Mouse (Mus musculus) gastrocnemius, adult 8-10 months (tissue): ENCODE data around the gene 1190002N15Rik. TPM values are rescaled to one million over a fixed set of nuclear protein-coding genes. Genes with fewer than 3 reads are reported as not detected.

ENCODE experiments used
- DNase-seq, 2 experiments: peaks; one replicate each; pipeline ENCODE4 v3.0.0; 2022; ENCODE audit warnings: low spot score in 2 of 2
- total RNA-seq, 4 experiments: library from RNA; stranded (reverse); gene quantifications; 2 replicates each; pipeline ENCODE4 v1.2.4; 2022

Gene 1190002N15Rik
- total RNA-seq, 4 experiments from 2014 or later = 2.5 to 3.0 (median 2.9) TPM

DNA sequence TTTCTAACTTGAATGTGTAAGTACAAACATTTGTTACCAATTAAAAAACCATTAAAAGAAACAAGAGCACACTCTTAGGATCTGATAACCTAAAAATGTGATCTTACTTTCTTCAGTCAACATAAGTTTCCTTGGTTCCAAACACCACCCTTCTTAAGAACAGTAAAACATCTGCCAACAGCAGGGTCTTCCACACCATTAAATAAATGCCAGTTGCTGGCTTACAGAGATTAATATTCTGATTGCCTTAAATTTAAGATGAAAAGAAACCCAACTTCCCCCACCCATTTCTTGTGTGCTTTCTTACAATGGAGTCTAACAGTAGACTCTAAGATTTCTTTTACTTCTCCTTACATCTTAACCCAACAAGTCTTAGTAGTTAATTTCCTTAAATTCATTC is 7.9 kb downstream of the 1190002N15Rik start:
- DNase-seq = no peak

GRCm38 (mm10) chr9:94529146-94529746 is 8.6 kb downstream of the 1190002N15Rik start:
- DNase-seq = no peak

GRCm38 (mm10) chr9:94526473-94526872 is 11.4 kb downstream of the 1190002N15Rik start:
- DNase-seq = no peak

GRCm38 (mm10) chr9:94512246-94512645 is 25.6 kb downstream of the 1190002N15Rik start:
- no peak for DNase-seq

DNA sequence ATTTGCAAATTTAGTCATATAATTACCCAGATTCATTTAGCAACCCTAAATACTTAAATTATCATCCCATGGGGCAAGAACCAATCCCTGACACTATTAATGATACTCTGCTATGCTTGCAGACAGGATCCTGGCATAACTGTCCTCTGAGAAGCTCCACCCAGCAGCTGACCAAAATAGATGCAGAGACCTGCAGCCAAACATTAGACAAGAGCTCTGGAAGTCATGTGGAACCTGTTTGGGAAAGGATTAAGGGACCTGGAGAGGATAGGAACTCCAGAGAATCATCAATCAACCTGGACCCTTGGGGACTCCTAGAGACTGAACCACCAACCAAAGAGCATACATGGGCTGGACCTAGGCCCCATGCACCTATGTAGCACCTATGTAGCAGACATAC is 26.7 kb downstream of the 1190002N15Rik start:
- DNase-seq = no peak

DNA sequence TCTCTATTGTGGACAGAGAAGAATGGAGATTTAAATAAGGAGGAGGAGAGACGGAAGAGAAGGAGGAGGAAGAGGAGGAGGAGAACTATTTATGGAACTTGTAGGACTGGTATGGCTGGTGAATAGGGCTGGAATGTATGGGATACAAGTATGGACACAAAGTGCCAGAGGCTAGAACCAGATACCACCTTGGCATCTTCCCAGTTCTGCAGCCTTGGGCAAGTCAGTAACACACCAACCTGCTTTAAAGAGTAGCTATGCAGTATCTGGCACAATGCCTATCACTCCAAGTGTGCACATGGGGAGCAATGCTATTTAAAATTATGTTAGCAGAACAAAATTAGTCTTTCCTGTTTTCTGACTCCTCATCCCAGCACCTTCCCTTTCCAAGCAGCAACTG is 30.9 kb downstream of the 1190002N15Rik start:
- DNase-seq = no peak

DNA sequence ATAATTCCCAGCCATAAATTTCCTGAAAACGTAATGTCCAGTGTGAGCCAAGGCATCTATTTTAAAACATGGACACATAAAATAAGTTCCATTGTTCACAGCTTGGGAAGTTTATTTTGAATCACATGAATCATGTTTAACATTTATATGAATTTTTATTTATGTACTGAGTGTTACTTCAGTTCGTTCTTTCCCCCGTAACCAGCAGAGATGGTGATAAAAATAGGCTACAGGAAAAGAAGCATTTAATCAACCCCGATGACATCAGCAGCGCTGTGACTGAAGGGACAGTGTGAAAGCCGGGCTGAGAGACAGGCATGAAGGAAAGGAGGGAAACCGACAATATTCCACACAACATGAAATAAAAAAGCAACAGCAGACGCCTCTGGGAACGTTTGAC is 46.4 kb downstream of the 1190002N15Rik start:
- no peak for DNase-seq

DNA sequence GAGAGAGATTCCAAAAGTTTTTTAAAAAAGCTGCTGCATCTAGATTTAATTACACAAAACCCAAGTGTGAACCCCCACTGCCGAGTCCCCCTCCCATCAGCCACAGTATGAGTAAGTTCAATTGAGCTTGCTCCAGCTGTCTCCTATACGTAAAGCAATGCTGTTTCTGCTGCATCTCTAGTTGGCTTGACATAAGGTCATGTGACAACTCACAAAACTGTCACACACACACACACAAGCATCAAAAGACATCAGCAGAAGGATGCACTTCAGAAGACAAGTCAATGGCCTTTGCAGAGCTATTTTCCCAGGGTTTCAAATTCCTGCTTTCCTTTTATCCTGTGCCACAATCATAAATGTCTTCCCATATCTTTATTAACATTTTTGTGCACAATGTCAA is 49.9 kb downstream of the 1190002N15Rik start:
- DNase-seq = no peak

- no peak for DNase-seq
These were observed 54.5 kb downstream of the 1190002N15Rik start for GRCm38 (mm10) chr9:94483291-94483879.

DNA sequence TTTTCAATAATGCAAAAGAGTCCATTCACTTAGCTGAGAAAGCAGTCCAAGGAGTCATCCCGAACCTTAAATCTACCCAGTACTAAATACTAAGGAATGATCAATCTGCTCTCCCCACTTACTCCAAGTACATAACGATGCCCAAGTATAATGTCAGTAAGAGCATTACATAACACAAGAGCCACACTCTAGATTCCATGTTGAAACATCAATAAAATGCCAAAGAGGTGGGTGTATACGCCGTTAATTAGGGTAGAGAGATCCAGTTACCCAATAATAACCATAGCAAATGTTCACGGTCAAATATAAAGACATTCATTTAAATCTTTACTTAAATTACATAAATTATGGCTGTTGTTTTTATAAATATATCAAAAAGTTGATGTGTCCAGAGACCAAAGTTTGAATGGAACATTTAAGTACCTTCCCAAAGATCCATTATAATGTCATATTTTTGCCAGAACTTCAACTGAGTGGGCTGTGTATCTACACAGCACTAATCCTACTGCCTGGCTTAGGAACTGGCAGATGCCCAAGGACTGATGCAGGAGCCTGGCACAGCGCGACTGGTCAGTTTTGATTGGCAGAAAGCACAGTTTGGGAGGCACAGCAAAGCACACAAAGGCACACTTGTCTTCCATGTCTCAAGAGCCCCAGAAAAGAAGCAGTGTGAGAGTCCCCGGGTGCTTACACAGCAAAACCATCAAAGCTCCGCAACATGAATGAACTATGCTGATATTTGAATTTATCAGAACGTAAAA is 55.5 kb downstream of the 1190002N15Rik start:
- no peak for DNase-seq

- no peak for DNase-seq
These were observed 56.8 kb downstream of the 1190002N15Rik start for GRCm38 (mm10) chr9:94481057-94481456.

- DNase-seq = no peak
These were observed 58.5 kb downstream of the 1190002N15Rik start for GRCm38 (mm10) chr9:94479382-94479781.

- no peak for DNase-seq
These were observed 58.9 kb downstream of the 1190002N15Rik start for GRCm38 (mm10) chr9:94478954-94479353.

DNA sequence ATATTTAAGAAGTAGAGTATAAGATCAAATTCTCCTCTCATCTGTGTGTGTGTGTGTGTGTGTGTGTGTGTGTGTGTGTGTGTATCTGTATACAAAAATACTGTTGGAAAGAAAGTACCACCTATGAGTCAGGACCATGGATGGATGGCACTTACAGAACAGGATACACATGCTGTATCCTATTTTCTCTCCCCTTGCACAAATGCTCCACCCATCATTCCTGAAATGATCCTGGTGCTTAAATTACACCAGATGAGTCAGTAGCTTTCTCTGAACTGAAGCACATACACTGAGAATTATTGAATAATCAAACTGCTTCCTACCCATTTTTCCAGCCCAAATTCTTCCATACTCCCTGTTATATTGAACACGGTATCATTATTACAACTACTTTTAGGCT is 61.9 kb downstream of the 1190002N15Rik start:
- no peak for DNase-seq

DNA sequence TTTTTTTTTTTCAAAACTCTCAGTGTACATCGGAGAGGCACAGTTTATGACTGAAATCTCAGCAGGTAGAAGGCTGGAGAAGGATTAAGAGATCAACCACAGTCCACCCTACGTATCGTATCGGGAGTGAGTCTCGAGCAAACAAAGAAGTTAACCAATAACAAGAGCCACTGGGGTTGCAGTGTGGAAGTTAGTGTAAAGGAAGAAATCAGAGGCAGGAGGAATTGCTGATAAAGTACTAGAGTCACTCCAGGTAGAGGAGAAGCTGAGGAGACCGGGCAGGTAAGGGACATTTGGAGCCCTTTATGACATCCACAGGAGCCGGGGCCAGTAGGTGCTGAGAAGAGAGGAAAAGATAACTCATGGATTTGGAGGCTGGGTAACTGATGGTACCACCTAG is 64.0 kb downstream of the 1190002N15Rik start:
- no peak for DNase-seq

- DNase-seq = no peak
These were observed 64.8 kb downstream of the 1190002N15Rik start for GRCm38 (mm10) chr9:94472963-94473582.

- DNase-seq = no peak
These were observed 66.4 kb downstream of the 1190002N15Rik start for GRCm38 (mm10) chr9:94471485-94471884.

Other genes with a start within 250 kb of the 1190002N15Rik start
- gene Slc9a9, start 131.8 kb upstream of the 1190002N15Rik start, total RNA-seq = 1 to 10 TPM in 3 of 4 experiments, under 1 TPM in 1; 0.99 to 1.8 (median 1.5) TPM